Mouse (Mus musculus) liver, adult 2 months (tissue): Measurements from ENCODE around the gene Islr2.

Experiments used
- CTCF ChIP-seq: fragments of 200-500 bp; IDR thresholded peaks from 2 replicates; pipeline ENCODE4 v1.5.1; 2011; ENCODE audit warnings: low read depth, low read length, control low read depth
- POLR2A ChIP-seq: fragments of 200-500 bp; IDR thresholded peaks from 2 replicates; pipeline ENCODE4 v1.6.1; 2011; ENCODE audit warnings: low read length, control low read depth; ENCODE audit not compliant: insufficient read depth; ENCODE audit errors: extremely low read depth

GRCm38 (mm10) chr9:58249592-58250192, 45.6 kb upstream of the Islr2 start, which contains the start of gene Pml:
- TF ChIP-seq POLR2A, result peak; percentile 38; the same call in 1 of the 2 replicates
- TF ChIP-seq CTCF, result no peak
